Mouse (Mus musculus): ENCODE results near the gene Ing4.

DNA sequence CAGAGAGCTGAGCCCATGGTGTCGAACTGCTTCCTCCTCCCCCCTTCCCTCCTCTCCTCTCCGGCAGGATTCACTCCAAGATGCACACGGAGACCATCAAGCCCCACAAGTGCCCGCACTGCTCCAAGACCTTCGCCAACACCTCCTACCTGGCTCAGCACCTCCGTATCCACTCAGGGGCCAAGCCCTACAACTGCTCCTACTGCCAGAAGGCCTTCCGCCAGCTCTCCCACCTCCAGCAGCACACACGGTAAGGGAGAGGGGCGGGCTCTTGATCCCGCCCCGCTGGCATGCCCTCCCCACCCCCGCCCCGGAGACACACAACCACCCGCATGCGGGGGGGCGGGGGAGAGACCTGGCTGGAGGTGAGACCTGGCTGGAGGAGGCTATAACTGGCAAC, 8.0 kb upstream of the Ing4 start:
- TF ChIP-seq CTCF (IDR thresholded peaks at IDR 0.05 in 2 of 3, conservative IDR thresholded peaks at IDR 0.05 in 1 of 3; ENCODE audit: control insufficient read depth in 1 of 3, insufficient read depth in 1 of 3, low read depth in 2 of 3, low read length in 3 of 3, poor library complexity in 1 of 3, severe bottlenecking in 1 of 3) (no peak), ETS1 (IDR thresholded peaks at IDR 0.05; ENCODE audit: low read depth, low read length) (no peak), GATA1 (IDR thresholded peaks at IDR 0.05; ENCODE audit: low read depth, low read length) (no peak), MAX (IDR thresholded peaks at IDR 0.05; ENCODE audit: low read length) (no peak), USF1 (IDR thresholded peaks at IDR 0.05; ENCODE audit: low read depth, low read length) (no peak), ZNF384 (IDR thresholded peaks at IDR 0.05; ENCODE audit: low read depth, low read length) (no peak), MAFK (IDR thresholded peaks at IDR 0.05; ENCODE audit: borderline replicate concordance, low read depth, low read length) (no peak), SIN3A (IDR thresholded peaks at IDR 0.05; ENCODE audit: low read length) (no peak)

All from MEL (cell line).